Mouse (Mus musculus) adipocyte (in vitro differentiated cells): ENCODE results near the gene Adcy5.

Experiments used
- DNase-seq: peaks from one replicate; pipeline ENCODE4 v3.0.0-alpha.2; 2016; ENCODE audit warnings: low spot score

Gene Adcy5

DNA sequence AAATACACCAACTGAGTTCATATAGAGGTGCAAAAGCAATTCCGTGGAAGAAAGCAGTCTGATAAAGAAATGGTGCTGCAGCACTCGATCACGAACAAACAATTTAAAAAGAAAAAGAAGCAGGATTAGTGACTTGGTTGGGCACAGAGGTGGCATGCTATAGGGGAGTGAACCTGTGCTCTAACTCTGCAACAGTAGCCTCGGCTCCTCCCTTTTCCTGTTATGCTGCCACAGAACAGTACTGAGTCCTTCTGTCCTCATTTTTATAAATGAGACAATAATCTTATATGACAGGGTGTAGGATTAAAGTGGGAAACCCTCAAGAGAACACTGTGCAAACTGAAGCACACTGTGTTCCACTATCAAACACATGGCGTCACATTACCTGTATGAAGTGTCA is 162.8 kb downstream of the Adcy5 start:
- no peak for DNase-seq

DNA sequence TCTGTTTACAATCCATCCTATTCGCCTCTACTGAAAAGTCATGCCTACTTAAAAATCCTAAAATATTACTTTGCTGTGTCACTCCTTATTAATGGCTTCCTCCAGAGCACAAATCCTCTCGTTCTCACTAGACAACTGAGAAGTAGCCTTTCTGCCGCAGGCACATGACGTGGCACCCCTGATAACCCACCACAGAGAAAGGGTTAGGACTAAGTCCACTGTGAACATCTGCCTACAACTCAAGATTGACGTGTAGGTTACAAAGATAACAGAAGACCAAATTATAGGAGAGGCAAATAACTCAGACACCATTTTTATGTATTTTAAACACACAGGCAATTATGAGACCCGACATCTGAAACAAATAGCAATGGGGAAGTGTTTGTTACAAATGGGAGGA is 163.7 kb downstream of the Adcy5 start:
- DNase-seq: no peak

DNA sequence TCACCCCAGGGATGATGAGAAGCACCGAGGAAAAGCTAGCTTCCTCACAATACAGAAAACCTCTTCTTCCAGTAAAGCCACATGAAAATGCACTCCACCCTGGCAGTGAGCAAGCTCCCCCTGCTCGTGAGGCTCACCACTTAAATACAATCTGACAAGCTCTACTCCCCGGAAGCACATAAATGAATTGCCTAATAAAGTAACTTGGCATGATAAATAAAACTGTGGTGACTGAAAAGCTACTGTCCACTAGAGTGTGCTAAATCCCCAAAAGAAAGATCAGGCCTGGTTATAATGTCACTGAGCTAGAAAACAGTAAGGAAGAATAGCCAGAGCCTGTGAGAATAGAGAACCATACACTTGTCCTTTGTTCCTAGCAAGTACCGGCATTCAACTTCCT is 164.7 kb downstream of the Adcy5 start:
- DNase-seq: peak; percentile 85

DNA sequence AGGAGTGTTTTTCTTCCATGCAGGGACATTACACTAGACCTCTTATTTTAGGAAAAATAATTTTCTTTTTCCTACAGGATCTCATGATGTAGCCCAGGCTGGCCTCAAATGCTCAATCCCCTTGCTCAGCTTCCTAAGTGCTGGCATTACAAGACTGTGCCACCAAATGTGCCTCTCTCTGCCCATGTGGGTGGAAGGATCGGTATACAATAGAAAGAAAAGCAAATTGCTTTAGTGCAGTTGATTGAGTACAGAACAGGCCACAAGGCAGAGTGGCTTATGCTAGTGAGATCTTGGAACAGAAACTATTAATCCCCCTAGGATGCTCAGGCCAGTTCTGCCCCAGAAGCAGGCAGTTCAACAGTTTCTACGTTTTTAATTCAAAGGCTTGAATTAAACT is 165.1 kb downstream of the Adcy5 start:
- no peak for DNase-seq

DNA sequence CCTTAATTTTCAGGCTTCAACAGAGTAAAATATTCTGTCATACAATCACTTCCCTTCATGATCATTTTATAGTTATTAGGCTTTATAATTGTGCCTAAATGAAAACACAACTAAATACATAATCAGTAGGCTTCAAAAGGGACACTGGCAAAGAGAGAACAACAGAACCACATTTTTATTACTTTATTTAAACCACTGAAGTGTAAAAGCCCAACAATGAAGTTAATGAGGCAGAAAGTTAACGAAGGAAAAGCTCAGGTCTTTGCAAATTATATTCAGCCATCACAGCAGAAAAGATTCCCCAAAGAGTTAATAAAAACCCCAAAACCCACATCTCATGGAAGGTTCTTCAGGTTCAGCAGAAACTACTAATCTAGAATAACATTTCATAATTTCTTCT is 175.8 kb downstream of the Adcy5 start:
- no peak for DNase-seq
